Mouse (Mus musculus) CH12.LX (cell line): ENCODE measurements around the gene Nav1.

Source experiments
- KAT2A ChIP-seq: IDR thresholded peaks from 2 replicates; pipeline ENCODE4 v1.6.1; 2012; ENCODE audit warnings: low read length, improper control_type of control experiment, inconsistent platforms; ENCODE audit not compliant: insufficient replicate concordance
- POLR2A ChIP-seq: IDR thresholded peaks from 2 replicates; pipeline ENCODE4 v1.6.1; 2011; ENCODE audit warnings: low read depth, mild to moderate bottlenecking, improper control_type of control experiment, low read length
- TCF12 ChIP-seq: IDR thresholded peaks from 2 replicates; pipeline ENCODE4 v1.6.1; 2014; ENCODE audit warnings: low read depth, mild to moderate bottlenecking, inconsistent platforms, low read length, improper control_type of control experiment

- no peak for TF ChIP-seq TCF12
- no peak for TF ChIP-seq KAT2A
- TF ChIP-seq POLR2A = no peak
Measured at GRCm38 (mm10) chr1:135451419-135451818, 155.7 kb downstream of the Nav1 start.
